Mouse (Mus musculus) embryonic stem cell, embryonic (primary cell): ENCODE data around the gene Faf1.

Experiments
- CTCF ChIA-PET, 4 experiments: fragments of 300-600 bp in 2 of 4; fragments of 350-600 bp in 2 of 4; sonication (Branson Sonifier 250); formaldehyde crosslinking; loops; one replicate each; lab custom pipeline; 2022; ENCODE audit warnings: inconsistent platforms in 2 of 4; lab: Charles Lee
- POLR2A ChIA-PET, 4 experiments: fragments of 300-600 bp in 2 of 4; fragments of 350-600 bp in 2 of 4; sonication (Branson Sonifier 250); formaldehyde crosslinking; loops; one replicate each; lab custom pipeline; 2022; ENCODE audit warnings: antibody characterized with exemption in 4 of 4, inconsistent platforms in 1 of 4; lab: Charles Lee

Faf1 gene

DNA sequence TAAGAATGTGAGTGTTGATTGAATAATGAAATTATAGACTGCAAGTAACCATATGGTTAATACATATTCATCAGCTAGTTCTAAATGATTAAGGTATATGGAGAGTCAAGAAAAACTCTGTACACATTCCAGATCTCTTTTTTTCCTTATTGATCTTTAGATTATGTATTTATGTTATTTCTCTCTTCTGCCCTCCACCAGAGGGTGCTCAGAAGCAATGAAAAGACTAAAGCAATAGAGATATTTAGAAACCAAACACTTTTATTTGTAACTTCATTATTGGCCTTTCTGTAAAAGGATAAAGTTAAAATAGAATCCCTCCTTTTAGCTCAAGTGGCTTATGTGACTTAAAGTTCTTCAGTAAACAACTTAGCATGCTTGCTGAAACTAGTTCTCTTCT, 143.1 kb downstream of the Faf1 start:
- ChIA-PET POLR2A (no interaction called here), CTCF (no interaction called here)

DNA sequence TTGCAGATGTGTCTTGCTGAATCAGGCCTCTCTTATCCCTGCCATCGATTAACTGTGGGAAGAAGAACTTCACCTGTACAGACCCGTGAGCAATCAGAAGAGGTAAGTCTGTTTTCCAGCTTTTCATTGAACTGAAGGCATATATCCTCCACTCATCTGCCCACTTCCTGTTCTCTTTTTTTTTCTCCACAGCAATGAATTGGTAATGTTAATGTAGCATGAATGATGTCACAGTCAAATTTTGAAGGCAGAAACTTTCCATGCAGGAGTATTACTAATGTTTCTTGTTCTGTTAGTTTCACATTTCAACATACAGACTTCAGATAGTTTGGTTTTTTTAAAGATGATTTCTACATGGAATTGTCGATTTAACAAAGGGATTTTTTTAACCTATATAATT, 153.4 kb downstream of the Faf1 start:
- CTCF ChIA-PET, result interaction anchor here in 1 of 4 experiments (0.7 kb wide), 1 partner anchor 610 kb away, joined by 3 read pairs; no protein-coding TSS in a partner anchor
- POLR2A ChIA-PET, result interaction anchor here in 1 of 4 experiments (1.1 kb wide), 1 partner anchor 10 kb away, joined by 5 read pairs; no protein-coding TSS in a partner anchor

DNA sequence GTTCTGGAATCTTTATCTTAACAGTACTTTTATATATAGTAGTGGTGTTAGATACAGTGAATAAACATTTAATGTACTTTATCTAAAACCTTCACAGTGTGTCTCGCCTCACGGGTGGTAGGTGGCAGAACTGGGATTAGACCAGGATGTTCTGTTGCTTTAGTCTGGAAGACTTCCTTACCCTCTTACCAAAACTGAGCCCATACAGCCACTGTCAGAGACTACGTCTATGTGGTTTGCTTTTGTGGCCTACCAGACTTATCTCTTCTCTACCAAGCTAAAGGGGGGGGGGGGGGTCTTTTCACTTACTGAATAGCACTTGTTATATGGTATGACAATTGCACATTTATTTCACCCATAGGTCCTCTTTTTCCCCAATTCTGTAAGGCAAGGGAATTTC, 181.5 kb downstream of the Faf1 start:
- POLR2A ChIA-PET, result interaction anchor here in 1 of 4 experiments (1.2 kb wide), 1 partner anchor 35 kb away, joined by 6 read pairs; no protein-coding TSS in a partner anchor
- CTCF ChIA-PET, result no interaction called here

DNA sequence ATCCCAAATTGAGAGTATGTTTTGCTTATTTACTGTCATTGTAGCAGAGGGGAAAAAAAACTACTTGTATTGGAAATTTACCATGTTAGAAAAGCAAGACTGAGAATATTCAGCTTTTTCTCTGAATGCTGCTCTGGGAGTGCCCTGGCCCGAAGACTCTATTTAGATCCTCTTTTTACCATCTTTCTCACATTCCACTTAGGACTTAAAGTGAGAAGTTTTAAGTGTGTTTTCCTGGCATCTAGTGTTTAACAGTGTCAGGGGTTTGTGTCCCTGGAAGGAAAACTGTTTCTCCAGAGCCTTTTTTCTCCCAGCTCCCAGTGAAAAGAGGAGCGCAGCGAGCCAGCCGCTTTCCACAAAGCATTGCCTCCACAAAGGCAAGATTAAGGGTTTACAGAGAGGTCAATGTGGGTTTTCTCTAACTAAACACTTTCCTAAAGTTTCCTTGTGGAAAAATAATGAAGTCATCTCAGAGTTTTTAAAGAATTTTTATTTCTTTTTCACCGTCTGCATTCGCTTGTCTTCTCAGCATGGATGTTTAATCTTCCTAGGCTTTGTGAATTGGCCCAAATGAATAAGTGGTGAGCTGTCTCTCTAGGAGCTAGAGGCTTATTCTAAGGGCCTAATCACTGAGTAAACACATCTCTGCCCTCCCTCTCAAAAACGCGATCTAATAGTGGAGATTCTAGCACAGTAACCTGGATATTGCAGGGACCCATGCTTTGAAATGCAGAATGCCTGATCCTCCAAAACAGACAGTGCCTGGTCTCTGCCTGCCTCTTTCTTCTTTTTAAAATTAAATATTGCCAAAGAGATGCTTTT, 182.4 kb downstream of the Faf1 start:
- ChIA-PET POLR2A (interaction anchor here in 1 of 4 experiments (0.5 to 1.3 kb wide), 4 partner anchors 11 to 66 kb away, joined by 3 to 6 read pairs (median 3); no protein-coding TSS in a partner anchor), CTCF (no interaction called here)

DNA sequence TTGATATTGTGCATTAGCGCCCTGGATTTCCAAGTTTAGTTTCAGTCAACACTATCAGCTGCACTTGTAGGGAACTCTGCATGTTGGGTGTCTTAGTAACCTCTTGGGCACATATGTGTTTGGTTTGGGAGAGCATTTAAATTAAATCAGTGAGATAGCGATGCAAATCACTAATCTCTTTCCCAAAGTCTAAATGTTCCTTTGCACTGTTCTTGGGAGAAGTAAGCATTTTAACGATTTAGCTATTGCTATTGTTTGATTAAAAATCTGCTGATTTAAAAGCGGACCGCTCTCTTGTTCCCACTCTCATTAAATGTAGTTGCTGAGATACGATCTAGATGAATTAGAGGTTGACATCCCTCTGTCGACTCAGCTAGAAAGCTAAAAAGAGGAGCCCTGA, 183.0 kb downstream of the Faf1 start:
- ChIA-PET POLR2A (interaction anchor here in 1 of 4 experiments (0.5 to 1.3 kb wide), 4 partner anchors 10 to 67 kb away, joined by 3 to 4 read pairs (median 3); no protein-coding TSS in a partner anchor), CTCF (no interaction called here)

DNA sequence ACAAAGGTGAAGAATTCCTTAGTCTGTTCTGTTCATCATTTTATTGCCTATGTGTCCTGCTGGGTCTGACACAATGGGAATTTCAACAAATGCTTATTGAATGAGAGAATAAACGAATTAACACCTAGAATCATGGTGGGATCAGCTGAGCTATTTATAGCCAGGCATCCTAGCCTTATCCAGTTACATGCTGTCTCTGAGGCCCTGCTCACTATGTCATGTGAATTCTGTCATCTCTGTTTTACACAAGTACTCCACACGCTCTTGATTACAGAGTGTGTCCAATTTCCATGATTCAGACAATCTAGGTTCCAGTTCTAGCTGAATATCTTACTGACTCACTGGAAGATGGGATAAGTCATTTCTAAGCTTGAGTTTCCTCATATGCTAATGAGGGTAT, 183.9 kb downstream of the Faf1 start:
- ChIA-PET POLR2A (interaction anchor here in 1 of 4 experiments (0.7 to 1.1 kb wide), 2 partner anchors 9 to 47 kb away, joined by 3 to 4 read pairs; no protein-coding TSS in a partner anchor), CTCF (no interaction called here)

DNA sequence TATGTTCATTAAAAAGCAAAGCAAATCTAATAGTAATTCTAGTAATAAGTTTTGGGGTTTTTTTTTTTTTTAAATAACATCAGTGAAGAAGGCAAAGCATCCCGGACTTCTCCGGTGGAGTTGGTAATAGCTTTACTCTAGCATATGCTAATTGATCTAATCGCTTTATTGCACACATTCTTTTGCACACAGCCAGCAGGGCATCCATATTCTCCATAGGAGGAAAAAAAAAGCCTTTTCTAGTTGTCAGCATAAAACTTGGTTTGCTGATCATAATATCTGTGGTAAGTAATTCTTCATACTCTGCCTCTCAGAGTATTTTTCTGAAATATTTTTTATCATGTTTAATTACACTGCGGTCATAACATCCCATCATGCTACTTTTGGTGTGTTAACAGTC, 185.9 kb downstream of the Faf1 start:
- CTCF ChIA-PET, result no interaction called here
- POLR2A ChIA-PET, result interaction anchor here in 1 of 4 experiments (0.7 kb wide), 1 partner anchor 27 kb away, joined by 3 read pairs; no protein-coding TSS in a partner anchor

DNA sequence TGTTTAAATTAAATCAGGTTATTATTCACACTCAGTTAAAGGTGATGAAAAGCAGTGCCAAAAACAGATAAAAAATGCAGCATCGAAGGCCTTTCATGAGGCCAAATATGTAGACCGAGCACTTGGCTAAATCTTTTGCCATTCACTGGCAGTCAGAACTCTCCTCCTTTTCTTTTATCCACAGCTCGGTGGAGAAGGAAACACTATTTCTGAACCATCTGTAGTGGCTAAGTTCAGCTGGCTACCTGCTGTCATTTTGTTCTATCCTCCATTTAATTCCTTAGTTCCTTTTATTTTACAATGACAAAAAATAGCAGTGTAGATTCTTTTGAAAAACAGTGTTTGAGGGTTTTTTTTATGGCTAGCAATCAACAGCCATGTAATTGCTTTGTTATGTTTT, 186.6 kb downstream of the Faf1 start:
- ChIA-PET POLR2A (no interaction called here), CTCF (no interaction called here)

DNA sequence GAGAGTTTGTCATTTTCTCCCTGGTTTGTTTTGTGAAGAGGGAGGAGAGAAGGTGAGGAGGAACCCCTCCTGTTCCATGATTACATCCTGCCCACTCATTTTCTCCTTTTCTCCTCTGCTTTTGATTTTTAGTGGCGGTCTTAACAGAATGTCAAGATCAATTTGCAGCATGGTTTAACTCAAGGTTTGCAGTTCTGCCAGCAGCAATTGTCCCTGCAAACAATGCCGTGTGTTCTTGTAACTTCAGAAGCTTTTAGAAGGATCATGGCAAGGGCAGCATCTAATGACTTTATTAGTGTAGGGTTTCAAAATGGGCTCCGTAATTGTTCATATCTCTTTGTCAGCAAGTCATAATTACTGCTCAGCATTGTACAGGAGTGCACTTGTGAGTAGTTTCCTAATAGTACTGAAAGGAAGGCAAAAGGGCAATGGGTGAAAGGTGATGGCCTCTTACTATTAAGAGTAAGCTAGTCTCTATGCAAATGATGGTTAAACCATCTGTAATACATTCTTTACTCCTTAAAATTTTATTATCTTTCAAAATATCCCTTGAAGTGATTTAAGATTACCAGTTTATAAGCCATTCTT, 192.6 kb downstream of the Faf1 start:
- POLR2A ChIA-PET, result interaction anchor here in 1 of 4 experiments (1.0 kb wide), 1 partner anchor 9 kb away, joined by 3 read pairs; no protein-coding TSS in a partner anchor

DNA sequence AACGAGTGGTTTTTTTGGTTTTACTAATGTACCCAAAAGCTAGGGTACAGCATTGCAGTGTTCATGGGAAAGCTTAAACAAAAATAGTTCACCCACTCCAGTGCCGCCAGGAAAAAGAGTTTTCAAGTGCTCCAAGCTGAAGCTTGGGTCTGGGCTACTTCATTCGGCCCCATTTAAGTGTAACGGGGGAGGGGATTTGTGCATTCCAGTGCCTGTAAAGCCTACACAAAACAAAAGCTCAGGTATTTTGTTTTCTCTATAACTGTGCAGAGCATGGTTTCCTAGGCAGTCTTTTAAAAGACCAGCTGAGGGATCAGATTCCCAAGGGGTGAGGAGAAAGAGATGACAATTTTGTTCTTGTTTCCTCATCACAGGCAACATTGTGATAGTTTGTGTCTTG, 207.9 kb downstream of the Faf1 start:
- ChIA-PET POLR2A (interaction anchor here in 1 of 4 experiments (0.6 to 1.5 kb wide), 4 partner anchors 9 to 629 kb away, joined by 3 to 5 read pairs (median 3); no protein-coding TSS in a partner anchor), CTCF (interaction anchor here in 1 of 4 experiments (0.5 kb wide), 1 partner anchor 46 kb away, joined by 3 read pairs; no protein-coding TSS in a partner anchor)

More for the DNA sequence above, 192.6 kb downstream of the Faf1 start:
- CTCF ChIA-PET, result no interaction called here

DNA sequence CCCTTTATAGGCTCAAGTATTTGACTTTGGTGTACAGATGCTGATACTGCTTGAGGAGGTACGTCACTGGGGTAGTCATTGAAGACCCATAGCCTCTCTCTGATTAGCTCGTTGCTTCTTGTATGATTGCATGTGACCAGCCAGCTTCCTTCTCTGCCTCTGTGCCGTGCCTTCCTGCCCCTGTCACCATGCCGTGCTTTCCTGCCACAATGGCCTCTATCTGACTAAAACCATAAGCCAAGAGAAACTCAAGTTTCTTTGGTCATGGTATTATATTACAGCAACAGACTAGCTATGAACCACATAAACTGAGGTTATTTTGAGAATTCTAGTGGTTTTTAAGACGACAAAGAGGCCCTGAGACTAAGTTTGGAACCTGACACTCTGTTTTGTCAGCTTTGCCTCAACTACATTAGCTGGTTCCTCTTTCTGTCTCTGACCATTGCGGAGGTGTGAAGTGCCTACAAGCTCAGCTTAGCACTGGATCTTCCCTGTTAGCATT, 211.5 kb downstream of the Faf1 start:
- ChIA-PET POLR2A (no interaction called here), CTCF (interaction anchor here in 1 of 4 experiments (0.6 kb wide), 1 partner anchor 1399 kb away, joined by 3 read pairs; no protein-coding TSS in a partner anchor)

DNA sequence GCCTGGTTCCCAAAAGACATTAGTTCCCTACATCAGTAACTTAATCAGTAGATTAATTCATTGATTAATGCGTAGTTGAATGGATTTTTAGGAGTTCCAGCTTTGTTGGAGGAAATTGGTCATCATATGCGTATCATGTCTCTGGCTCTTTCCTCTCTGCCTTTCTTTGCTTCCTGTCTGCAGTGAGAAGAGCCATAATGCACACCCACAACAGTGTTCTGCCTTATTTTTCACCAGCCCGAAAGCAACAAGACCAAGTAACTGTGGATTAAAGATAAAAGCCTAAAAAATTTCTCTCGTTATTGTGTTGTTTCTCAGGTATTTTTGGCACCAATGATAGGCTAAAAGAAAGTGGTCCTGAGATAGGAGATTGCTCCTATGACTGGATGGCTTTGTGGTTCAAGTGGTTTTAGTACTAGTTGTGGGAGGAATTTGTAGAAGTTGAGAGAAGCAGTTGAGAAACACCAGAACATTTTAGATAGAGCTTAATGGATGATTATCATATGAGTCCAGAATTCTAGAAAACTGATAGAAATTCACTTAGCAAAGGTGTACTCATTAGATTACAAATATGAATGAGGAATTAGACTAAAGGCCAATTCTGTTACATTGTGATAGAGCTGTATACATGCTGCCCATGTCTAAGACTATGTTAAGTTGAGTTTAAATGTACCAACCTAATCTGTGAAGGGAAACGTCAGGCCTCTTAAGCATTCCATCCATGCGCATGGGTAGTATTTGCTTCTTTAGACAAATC, 221.6 kb downstream of the Faf1 start:
- POLR2A ChIA-PET, result interaction anchor here in 1 of 4 experiments (1.1 kb wide), 1 partner anchor 9 kb away, joined by 5 read pairs; no protein-coding TSS in a partner anchor
- CTCF ChIA-PET, result no interaction called here

DNA sequence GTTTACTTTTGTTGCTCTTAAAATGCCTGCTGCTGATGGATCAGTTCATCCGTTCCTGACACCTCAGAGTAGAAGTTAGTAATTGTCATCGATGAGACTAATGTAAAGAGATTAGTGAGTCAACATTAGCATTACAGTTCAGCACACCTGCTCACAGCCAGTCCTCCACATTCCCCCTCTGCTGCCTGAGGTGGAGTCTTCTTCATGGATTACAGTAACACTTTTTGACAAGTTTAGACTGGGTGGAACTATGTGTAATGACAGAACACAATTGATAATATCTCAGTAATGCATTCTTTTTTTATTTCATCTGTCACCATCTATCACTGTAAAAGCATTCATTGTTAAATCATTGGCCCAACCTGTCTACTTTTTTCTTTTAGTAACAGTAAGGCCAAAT, 224.7 kb downstream of the Faf1 start:
- ChIA-PET POLR2A (interaction anchor here in 1 of 4 experiments (0.6 to 1.9 kb wide), 2 partner anchors 9 to 917 kb away, joined by 5 to 11 read pairs; no protein-coding TSS in a partner anchor), CTCF (no interaction called here)

DNA sequence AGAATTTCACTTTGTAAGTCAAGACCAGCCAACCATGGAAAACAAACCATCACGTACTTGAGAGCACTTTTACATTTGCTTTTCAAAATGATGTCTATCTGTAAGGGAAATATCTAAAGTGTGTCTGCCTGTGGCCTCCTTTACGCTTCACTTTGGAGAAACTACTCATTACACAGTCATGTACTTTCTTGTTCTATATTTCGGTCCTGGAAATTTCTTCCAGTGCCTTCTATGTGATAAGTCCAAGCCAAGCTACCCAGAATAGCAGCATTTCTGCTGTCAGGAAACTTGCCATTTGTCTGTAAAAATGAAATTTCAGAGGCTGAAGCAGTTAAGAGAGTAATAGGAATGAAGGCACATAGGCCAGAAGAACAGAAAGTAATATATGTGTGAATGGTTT, 228.1 kb downstream of the Faf1 start:
- CTCF ChIA-PET, result no interaction called here
- POLR2A ChIA-PET, result interaction anchor here in 2 of 4 experiments (0.6 to 1.1 kb wide), 2 partner anchors 15 to 19 kb away, joined by 3 to 4 read pairs; no protein-coding TSS in a partner anchor

DNA sequence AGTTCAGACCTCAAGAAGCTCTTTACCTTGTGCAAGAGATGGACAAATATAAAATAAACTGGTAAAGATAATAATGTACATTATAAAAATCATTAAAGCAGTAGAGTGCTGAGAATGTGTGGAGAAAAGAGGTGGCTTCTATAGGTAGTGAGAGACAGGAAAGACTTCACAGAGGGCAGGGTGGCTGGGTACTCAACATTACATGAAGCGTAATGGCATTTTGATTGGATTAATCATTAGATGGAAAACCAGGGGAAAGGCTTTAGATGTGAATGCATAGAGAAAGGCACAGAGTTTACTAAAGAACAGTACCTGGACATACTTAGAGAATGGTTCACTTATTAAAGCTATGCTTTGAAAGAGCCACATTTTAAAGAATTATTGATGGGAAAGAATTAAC, 252.7 kb downstream of the Faf1 start:
- POLR2A ChIA-PET, result no interaction called here
- CTCF ChIA-PET, result no interaction called here

DNA sequence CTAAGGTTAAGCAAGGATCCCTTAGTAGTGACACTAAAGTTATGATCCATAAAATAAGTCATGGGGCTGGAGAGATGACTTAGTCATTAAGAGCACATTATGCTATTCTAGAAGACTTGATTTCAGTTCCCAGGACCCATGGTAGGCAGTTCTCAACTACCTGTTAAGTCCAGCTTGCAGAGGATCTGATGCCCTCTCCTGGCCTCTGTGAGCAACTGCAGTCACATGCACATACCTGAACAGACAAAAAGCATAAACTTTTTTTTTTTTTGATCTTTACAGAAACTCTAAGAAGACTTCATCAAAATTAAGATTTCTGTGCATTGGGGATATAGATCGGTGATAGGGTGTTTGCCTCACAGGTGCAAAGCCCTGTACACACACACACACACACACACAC, 254.1 kb downstream of the Faf1 start:
- POLR2A ChIA-PET, result interaction anchor here in 1 of 4 experiments (0.7 kb wide), 1 partner anchor 730 kb away, joined by 3 read pairs; no protein-coding TSS in a partner anchor
- CTCF ChIA-PET, result interaction anchor here in 3 of 4 experiments (0.6 to 1.0 kb wide), 6 partner anchors 8 to 316 kb away, joined by 3 to 5 read pairs (median 3); no protein-coding TSS in a partner anchor

DNA sequence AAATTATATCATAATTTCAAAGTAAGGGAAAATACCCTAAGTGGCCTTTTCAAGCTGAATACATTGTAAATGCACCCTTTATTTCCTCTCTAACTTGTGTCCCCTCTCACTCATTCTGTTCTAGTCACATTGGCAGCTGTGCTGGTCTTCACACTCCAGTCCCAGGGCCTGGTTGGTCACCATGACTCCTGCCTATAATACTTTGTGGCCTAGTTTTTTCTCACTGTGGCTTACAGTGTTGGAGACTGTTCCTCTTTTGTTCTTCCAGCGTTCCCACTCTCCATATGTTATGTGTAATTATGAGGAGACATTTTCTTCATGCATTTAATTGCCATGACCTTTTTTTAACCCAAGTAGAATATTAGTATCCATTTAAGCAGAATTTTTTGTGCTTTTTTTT, 254.5 kb downstream of the Faf1 start:
- ChIA-PET CTCF (interaction anchor here in 2 of 4 experiments (0.6 to 1.0 kb wide), 2 partner anchors 9 to 19 kb away, joined by 3 to 5 read pairs; no protein-coding TSS in a partner anchor), POLR2A (interaction anchor here in 1 of 4 experiments (0.6 kb wide), 1 partner anchor 19 kb away, joined by 3 read pairs; no protein-coding TSS in a partner anchor)

DNA sequence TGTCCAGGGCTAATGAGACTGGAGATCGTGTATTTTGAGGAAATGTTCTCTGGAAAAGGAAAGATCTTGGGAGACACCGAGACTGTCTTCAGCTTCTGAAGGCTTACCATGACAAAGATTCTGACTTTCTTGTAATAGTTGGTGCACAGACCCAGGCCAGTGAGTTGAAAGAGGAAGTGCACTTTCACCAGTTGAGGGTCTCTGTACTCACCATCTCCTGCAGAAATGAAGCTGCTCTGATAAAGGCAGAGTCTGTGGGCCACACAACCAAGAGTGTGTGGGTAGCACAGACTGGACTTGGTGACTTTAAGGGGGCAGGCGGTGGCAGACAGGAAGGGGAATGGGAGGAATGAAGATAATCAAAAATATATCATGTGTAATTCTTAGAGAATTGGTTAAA, 260.2 kb downstream of the Faf1 start:
- ChIA-PET CTCF (no interaction called here), POLR2A (interaction anchor here in 1 of 4 experiments (2.1 kb wide), 1 partner anchor 8 kb away, joined by 6 read pairs; no protein-coding TSS in a partner anchor)
